Mouse (Mus musculus): ENCODE measurements around the gene Mvk.

DNA sequence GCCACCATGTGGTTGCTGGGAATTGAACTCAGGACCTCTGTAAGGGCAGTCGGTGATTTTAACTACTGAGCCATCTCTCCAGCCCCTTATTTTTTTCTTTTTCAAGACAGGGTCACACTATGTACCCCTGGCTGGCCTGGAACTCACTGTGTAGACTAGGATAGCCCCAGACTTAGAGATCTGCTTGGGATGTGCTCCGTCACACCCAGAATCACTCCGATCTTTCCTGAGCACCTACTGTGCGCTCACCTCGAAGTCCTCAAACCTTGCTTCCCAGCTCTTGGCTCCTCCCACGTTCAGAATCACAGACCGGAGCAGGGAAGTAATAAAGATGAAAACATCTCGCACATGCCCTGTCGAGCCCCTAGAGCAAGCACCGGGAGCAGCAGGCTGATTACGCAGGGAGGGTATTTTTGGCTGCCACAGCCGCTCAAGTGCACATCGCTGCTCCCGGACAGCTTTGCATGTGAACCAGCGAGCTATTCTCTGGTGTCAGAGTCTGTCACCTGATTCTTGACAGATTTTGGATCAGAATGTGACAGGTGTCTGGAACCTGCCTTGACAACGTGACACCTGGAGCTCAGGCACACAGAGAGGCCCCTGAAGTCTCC lies 13.0 kb downstream of the Mvk start:
- TF ChIP-seq CTCF (IDR thresholded peaks at IDR 0.05; ENCODE audit: borderline replicate concordance, insufficient read depth, low read length) (no peak), POLR2A (IDR thresholded peaks at IDR 0.05; ENCODE audit: low read depth, low read length) (no peak)
